Mouse (Mus musculus) left cerebral cortex, postnatal 4 days (tissue): ENCODE data around the gene Dnajb7. TPM values are rescaled to one million over a fixed set of nuclear protein-coding genes. Genes with fewer than 3 reads are reported as not detected.
A peak's percentile ranks its signal among the peaks of the same experiment; 100 is the strongest.

Experiments used
- DNase-seq: peaks from one replicate; pipeline ENCODE4 v3.0.0-alpha.2; 2022
- intact Hi-C: fragments of 180-260 bp; cut with DNase I; formaldehyde crosslinking; loops from one replicate; pipeline ENCODE4 v1.15.1; 2025
- total RNA-seq, 2 experiments: library from RNA; stranded (reverse); gene quantifications; 2 replicates each; pipeline ENCODE4 v1.2.3; 2021

Dnajb7 gene
- total RNA-seq, 2 experiments from 2014 or later, result 0.28 TPM; not detected in 1

- no peak for DNase-seq
- intact Hi-C loops, result loop anchor here (5.0 kb wide), 1 partner anchor 266 kb away; no protein-coding TSS in a partner anchor
These were observed 41.9 kb downstream of the Dnajb7 start for GRCm38 (mm10) chr15:81366241-81366640.

- DNase-seq, result no peak
- intact Hi-C loops, result loop anchor here (5.0 kb wide), 1 partner anchor 267 kb away; no protein-coding TSS in a partner anchor
These were observed 42.9 kb downstream of the Dnajb7 start for GRCm38 (mm10) chr15:81365246-81365645.

DNA sequence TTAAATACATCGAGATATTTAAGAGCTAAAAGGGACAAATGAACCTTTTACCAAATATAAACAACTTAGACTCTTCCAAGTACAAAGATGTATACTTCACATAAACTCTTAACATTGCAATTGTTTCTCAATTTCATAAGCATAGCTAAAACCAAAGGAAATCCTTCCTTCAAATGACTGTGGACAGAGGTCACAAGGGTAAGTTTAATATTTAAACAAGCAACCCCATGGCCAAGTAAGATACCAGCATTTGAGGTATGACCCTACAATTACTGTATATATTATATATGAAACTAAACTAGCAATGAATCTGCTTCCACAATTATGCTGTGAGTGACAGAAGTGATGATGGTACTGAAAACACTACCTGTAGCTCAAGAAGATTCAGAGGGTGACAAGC, 43.8 kb downstream of the Dnajb7 start:
- no peak for DNase-seq
- intact Hi-C loops, result no loop called here

GRCm38 (mm10) chr15:81362501-81362900, 45.6 kb downstream of the Dnajb7 start:
- no peak for DNase-seq
- intact Hi-C loops, result no loop called here

GRCm38 (mm10) chr15:81361417-81362015, 46.6 kb downstream of the Dnajb7 start:
- intact Hi-C loops, result no loop called here

GRCm38 (mm10) chr15:81361022-81361404, 47.1 kb downstream of the Dnajb7 start:
- intact Hi-C loops, result no loop called here
- no peak for DNase-seq

More at GRCm38 (mm10) chr15:81361417-81362015, 46.6 kb downstream of the Dnajb7 start:
- no peak for DNase-seq

DNA sequence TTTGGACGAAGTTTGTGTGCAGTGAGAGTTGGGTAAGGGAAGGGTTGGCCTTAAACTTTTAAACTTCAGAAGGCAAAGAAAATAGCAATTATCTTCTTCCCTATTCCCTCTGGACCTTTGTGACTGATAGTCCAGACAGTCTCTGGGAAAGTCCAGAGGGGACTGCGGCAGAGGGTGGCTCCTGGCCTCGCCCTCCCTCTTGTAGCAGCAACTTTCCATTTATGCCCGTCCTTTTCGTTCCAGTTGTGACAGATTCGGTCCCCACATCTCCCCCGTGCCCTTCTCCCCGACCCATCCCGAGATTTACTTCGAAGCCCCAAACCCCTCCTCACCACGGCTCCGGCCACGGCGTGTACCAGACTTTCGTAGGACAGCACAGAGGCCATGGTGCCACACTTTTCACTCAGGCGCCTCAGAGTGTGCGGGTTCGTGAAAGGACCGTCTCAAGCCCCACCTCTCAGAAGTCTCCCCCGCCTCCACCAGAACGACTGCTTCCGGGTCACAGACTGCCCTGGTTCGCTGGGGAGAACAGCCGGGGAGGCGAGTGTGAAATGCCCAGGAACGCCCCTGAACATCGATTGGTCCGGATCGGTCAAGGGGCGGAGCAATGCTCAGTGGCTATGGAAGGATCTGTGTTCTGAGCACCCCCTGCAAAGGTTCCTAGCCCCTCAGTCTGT, 47.6 kb downstream of the Dnajb7 start, which contains the start of gene Slc25a17:
Slc25a17 (minus strand) TSS at position 468 of the 677 bp plus-strand sequence.
- intact Hi-C loops, result no loop called here

GRCm38 (mm10) chr15:81359421-81359820, 48.7 kb downstream of the Dnajb7 start:
- no peak for DNase-seq
- intact Hi-C loops, result no loop called here

More for the DNA sequence above, 47.6 kb downstream of the Dnajb7 start, which contains the start of gene Slc25a17:
- DNase-seq, result peak; percentile 96

GRCm38 (mm10) chr15:81358943-81359342, 49.2 kb downstream of the Dnajb7 start:
- intact Hi-C loops, result no loop called here
- DNase-seq, result no peak

DNA sequence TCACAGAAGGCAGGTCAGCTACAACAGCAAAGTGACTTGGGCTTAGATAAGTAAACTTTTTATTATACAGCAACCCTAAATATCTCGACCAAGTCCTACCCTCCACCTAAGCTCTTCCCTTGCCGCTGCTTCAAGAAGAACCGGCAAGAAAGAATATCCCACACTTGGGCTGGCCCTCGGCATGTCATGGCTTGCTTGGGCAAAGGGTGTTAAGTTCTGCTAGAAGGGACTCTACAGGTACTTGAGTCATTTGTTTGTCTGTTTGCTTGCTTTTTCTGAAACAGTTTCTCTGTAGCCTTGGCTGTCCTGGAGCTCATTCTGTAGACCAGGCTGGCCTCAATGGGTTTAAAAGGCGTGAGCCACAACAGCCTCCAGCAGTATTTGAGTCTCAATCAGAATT, 51.2 kb downstream of the Dnajb7 start:
- intact Hi-C loops, result no loop called here
- no peak for DNase-seq

Other genes starting within 250 kb of the Dnajb7 start
- 10 to 100 TPM; 47.5 to 51.0 TPM for gene Mrtfa, start 217.5 kb downstream of the Dnajb7 start, total RNA-seq
- gene Mchr1, start 172.8 kb downstream of the Dnajb7 start, total RNA-seq, result 1 to 10 TPM; 3.4 TPM
- 10 to 100 TPM; 71.9 to 72.3 TPM for gene Slc25a17, start 47.5 kb downstream of the Dnajb7 start, total RNA-seq
- gene St13, start 8.2 kb downstream of the Dnajb7 start, total RNA-seq, result 100 to 1,000 TPM; 188 to 193 TPM
- gene Xpnpep3, start 8.2 kb downstream of the Dnajb7 start, total RNA-seq, result 10 to 100 TPM; 11.4 to 11.7 TPM
- gene Rbx1, start 58.0 kb upstream of the Dnajb7 start, total RNA-seq, result 100 to 1,000 TPM; 141 to 149 TPM
- gene Ep300, start 177.1 kb upstream of the Dnajb7 start, total RNA-seq, result 10 to 100 TPM; 72.1 to 74.3 TPM